Mouse (Mus musculus): ENCODE measurements around the gene Fzd7.

GRCm38 (mm10) chr1:59520226-59520837, 38.1 kb downstream of the Fzd7 start:
- TF ChIP-seq CTCF (IDR thresholded peaks at IDR 0.05; ENCODE audit: low read depth, low read length) (no peak), POLR2A (IDR thresholded peaks at IDR 0.05; ENCODE audit: extremely low read depth, insufficient read depth, low read length) (no peak)

Measured in liver, adult 2 months (tissue).